Mouse (Mus musculus): ENCODE measurements at regions not wholly inside any gene's neighbourhood (a gene's known extent, or its start where the extent isn't known, plus 50 kb on each side); places are given as distances from the start of the nearest gene placed in this dataset.
A peak's percentile ranks its signal among the peaks of the same experiment; 100 is the strongest.

GRCm38 (mm10) chr8:82265745-82266144 is 137.3 kb downstream of the Il15 start:
- Histone ChIP-seq H3K27me3 (ENCODE audit: control insufficient read depth, insufficient read depth, low read length, poor library complexity, severe bottlenecking) (no peaks in the 10 kb centered on the region), H3K36me3 (ENCODE audit: control insufficient read depth, insufficient read depth, low read length, poor library complexity, severe bottlenecking) (no peaks in the 10 kb centered on the region)
- no peak for DNase-seq (ENCODE audit: low read depth, low spot score)

DNA sequence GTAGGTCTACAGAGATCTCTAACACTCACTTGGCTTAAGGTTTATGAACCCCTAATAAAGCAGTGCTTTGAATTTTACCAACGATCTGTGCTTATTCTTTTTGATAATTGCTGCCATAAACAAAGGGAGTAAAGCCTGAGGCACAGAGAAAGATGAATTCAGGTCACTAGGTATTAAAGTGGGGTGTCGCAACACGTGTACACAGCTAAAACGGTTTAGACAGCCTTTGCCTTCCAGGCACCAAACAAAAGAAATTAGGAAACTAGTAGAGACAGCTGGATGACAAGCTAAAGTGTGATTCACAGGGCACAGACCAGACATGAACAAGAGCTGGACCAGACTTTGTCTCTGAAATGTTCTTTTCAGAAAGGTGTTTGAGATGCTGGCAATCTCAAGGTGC is 140.8 kb downstream of the Il15 start:
- Histone ChIP-seq H3K27me3 (ENCODE audit: control insufficient read depth, insufficient read depth, low read length, poor library complexity, severe bottlenecking) (no peaks in the 10 kb centered on the region), H3K36me3 (ENCODE audit: control insufficient read depth, insufficient read depth, low read length, poor library complexity, severe bottlenecking) (no peaks in the 10 kb centered on the region)
- DNase-seq (ENCODE audit: low read depth, low spot score): no peak

DNA sequence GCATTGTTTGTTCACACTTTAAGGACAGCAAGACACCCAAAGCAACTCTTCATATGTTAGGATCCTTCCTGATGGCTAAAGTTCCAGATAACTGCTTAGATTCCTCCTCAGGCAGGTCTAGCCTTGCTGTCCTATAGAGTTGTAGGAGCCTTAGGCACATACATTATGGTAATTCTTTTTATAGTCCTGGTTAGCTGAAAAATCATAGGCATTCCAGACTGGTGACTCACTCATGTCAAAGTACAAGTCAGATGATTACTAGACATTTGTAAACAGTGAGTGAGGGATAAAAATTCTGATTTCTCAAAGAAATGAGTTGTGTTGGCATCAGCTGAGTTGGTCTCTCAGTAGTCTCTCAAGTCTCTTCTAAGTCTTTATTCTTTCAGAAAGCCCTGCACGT is 142.4 kb downstream of the Il15 start:
- DNase-seq (ENCODE audit: low read depth, low spot score): no peak
- H3K27me3 ChIP-seq (ENCODE audit: control insufficient read depth, insufficient read depth, low read length, poor library complexity, severe bottlenecking): no peaks in the 10 kb centered on the region
- no peaks in the 10 kb centered on the region for H3K36me3 ChIP-seq (ENCODE audit: control insufficient read depth, insufficient read depth, low read length, poor library complexity, severe bottlenecking)

GRCm38 (mm10) chr8:82255815-82256214 is 147.2 kb downstream of the Il15 start:
- Histone ChIP-seq H3K27me3 (ENCODE audit: control insufficient read depth, insufficient read depth, low read length, poor library complexity, severe bottlenecking) (no peaks in the 10 kb centered on the region), H3K36me3 (ENCODE audit: control insufficient read depth, insufficient read depth, low read length, poor library complexity, severe bottlenecking) (no peaks in the 10 kb centered on the region)
- DNase-seq (ENCODE audit: low read depth, low spot score): no peak

DNA sequence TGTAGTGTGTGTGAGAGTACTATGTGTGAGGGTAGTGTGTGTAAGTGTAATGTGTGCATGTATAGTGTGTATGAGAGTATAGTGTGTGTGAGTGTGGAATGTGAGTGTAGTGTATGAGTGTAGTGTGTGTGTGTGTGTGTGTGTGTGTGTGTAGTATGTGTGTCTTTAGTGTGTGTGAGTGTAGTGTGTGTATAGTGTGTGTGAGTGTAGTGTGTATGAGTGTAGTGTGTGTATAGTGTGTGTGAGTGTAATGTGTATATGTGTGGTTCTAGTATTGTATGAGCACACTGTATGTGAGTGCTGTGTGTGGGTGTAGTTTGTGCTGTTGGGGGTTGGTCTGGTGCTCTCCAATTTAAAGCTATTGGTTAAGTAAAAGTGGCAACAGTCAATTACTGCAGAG is 150.6 kb downstream of the Il15 start:
- Histone ChIP-seq H3K27me3 (ENCODE audit: control insufficient read depth, insufficient read depth, low read length, poor library complexity, severe bottlenecking) (no peaks in the 10 kb centered on the region), H3K36me3 (ENCODE audit: control insufficient read depth, insufficient read depth, low read length, poor library complexity, severe bottlenecking) (no peaks in the 10 kb centered on the region)
- no peak for DNase-seq (ENCODE audit: low read depth, low spot score)

- Histone ChIP-seq H3K36me3 (ENCODE audit: control insufficient read depth, insufficient read depth, low read length, poor library complexity, severe bottlenecking) (no peaks in the 10 kb centered on the region), H3K27me3 (ENCODE audit: control insufficient read depth, insufficient read depth, low read length, poor library complexity, severe bottlenecking) (no peaks in the 10 kb centered on the region; the same call in 1 of the 2 replicates)
- DNase-seq (ENCODE audit: low read depth, low spot score): no peak
Observed at GRCm38 (mm10) chr8:82249841-82250577, 153.0 kb downstream of the Il15 start.

DNA sequence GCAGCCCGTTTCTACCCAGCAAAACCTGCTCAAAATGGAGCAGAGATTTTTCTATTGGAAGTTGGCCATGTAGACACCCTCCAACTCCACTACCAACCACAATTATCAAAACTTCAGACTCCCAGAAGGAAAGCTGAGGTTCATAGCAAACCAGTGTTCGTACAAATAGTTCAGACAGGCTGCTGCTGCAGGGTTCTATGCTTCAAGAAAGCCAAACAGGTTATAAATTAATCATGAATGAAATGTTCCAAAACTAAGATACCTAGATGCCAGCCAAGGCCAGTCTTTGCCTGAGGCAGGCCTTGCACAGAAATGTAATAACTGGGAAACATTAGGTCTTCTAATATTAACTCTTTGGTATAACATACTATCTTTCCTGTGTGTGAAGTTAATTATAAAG is 158.9 kb downstream of the Il15 start:
- DNase-seq (ENCODE audit: low read depth, low spot score): no peak
- no peaks in the 10 kb centered on the region for H3K36me3 ChIP-seq (ENCODE audit: control insufficient read depth, insufficient read depth, low read length, poor library complexity, severe bottlenecking)
- H3K27me3 ChIP-seq (ENCODE audit: control insufficient read depth, insufficient read depth, low read length, poor library complexity, severe bottlenecking): no peaks in the 10 kb centered on the region; the same call in 1 of the 2 replicates

DNA sequence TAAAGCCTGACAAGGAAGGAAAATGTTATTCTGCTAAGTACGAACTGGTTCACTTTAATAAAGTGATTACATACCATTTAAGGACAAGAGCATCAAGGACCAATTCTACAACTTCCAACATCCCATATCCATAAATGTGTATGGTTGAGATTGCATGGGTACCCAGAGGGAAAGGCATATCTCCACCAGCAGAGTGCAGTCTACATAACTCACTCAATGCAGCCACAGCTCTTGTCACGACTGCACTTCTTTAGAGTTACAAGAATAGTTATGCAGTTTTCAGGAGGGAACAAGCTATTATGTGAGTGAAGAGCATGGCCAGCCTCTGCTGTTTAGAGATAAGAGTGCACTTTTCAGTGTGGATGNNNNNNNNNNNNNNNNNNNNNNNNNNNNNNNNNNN is 173.1 kb downstream of the Il15 start:
- Histone ChIP-seq H3K36me3 (ENCODE audit: control insufficient read depth, insufficient read depth, low read length, poor library complexity, severe bottlenecking) (no peaks in the 10 kb centered on the region), H3K27me3 (ENCODE audit: control insufficient read depth, insufficient read depth, low read length, poor library complexity, severe bottlenecking) (no peaks in the 10 kb centered on the region)
- DNase-seq (ENCODE audit: low read depth, low spot score): no peak

GRCm38 (mm10) chr8:82201746-82202145 is 201.3 kb downstream of the Il15 start:
- no peaks in the 10 kb centered on the region for H3K27me3 ChIP-seq (ENCODE audit: control insufficient read depth, insufficient read depth, low read length, poor library complexity, severe bottlenecking)
- no peaks in the 10 kb centered on the region for H3K36me3 ChIP-seq (ENCODE audit: control insufficient read depth, insufficient read depth, low read length, poor library complexity, severe bottlenecking)
- no peak for DNase-seq (ENCODE audit: low read depth, low spot score)

- Histone ChIP-seq H3K36me3 (ENCODE audit: control insufficient read depth, insufficient read depth, low read length, poor library complexity, severe bottlenecking) (no peaks in the 10 kb centered on the region), H3K27me3 (ENCODE audit: control insufficient read depth, insufficient read depth, low read length, poor library complexity, severe bottlenecking) (no peaks in the 10 kb centered on the region)
- DNase-seq (ENCODE audit: low read depth, low spot score): no peak
Observed at GRCm38 (mm10) chr8:82200176-82200575, 202.8 kb downstream of the Il15 start.

- DNase-seq (ENCODE audit: low read depth, low spot score): no peak
- no peaks in the 10 kb centered on the region for H3K36me3 ChIP-seq (ENCODE audit: control insufficient read depth, insufficient read depth, low read length, poor library complexity, severe bottlenecking)
- no peaks in the 10 kb centered on the region for H3K27me3 ChIP-seq (ENCODE audit: control insufficient read depth, insufficient read depth, low read length, poor library complexity, severe bottlenecking)
Observed at GRCm38 (mm10) chr8:82196504-82196903, 206.5 kb downstream of the Il15 start.

- no peak for DNase-seq (ENCODE audit: low read depth, low spot score)
- H3K27me3 ChIP-seq (ENCODE audit: control insufficient read depth, insufficient read depth, low read length, poor library complexity, severe bottlenecking): no peaks in the 10 kb centered on the region
- H3K36me3 ChIP-seq (ENCODE audit: control insufficient read depth, insufficient read depth, low read length, poor library complexity, severe bottlenecking): no peaks in the 10 kb centered on the region
Observed at GRCm38 (mm10) chr8:82195112-82195511, 207.9 kb downstream of the Il15 start.

DNA sequence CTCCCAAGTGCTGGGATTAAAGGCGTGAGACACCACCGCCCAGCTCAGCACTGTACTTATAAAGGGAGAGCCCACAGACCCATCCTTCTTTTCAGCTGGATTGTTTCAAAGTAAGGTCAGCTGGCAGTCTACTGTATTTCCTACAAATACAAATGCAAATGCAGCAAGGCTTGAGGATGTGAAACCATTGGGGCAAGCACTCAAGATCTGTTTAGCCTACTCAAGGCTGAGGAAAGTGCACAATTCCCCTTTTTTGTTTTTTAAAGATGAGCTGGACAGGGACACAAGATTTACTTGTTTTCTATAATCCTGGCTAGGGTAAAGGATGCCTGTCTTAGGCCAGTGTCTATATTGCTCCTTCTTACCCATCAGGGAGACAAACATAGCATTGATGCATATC is 212.0 kb downstream of the Il15 start:
- DNase-seq (ENCODE audit: low read depth, low spot score): peak; percentile 9
- no peaks in the 10 kb centered on the region for H3K36me3 ChIP-seq (ENCODE audit: control insufficient read depth, insufficient read depth, low read length, poor library complexity, severe bottlenecking)
- H3K27me3 ChIP-seq (ENCODE audit: control insufficient read depth, insufficient read depth, low read length, poor library complexity, severe bottlenecking): no peaks in the 10 kb centered on the region

- Histone ChIP-seq H3K36me3 (ENCODE audit: control insufficient read depth, insufficient read depth, low read length, poor library complexity, severe bottlenecking) (no peaks in the 10 kb centered on the region), H3K27me3 (ENCODE audit: control insufficient read depth, insufficient read depth, low read length, poor library complexity, severe bottlenecking) (no peaks in the 10 kb centered on the region)
- no peak for DNase-seq (ENCODE audit: low read depth, low spot score)
Observed at GRCm38 (mm10) chr8:82187138-82187880, 215.7 kb downstream of the Il15 start.

- no peaks in the 10 kb centered on the region for H3K36me3 ChIP-seq (ENCODE audit: control insufficient read depth, insufficient read depth, low read length, poor library complexity, severe bottlenecking)
- DNase-seq (ENCODE audit: low read depth, low spot score): no peak
Observed at GRCm38 (mm10) chr8:82184022-82184421, 219.0 kb downstream of the Il15 start.

More at GRCm38 (mm10) chr8:82184022-82184421, 219.0 kb downstream of the Il15 start:
- H3K27me3 ChIP-seq (ENCODE audit: control insufficient read depth, insufficient read depth, low read length, poor library complexity, severe bottlenecking): no peaks in the 10 kb centered on the region
